Mouse (Mus musculus) megakaryocyte, embryonic 14.5 days (primary cell): Measurements from ENCODE around the gene Pprc1.

Experiments
- FLI1 ChIP-seq: IDR thresholded peaks from 2 replicates; pipeline ENCODE4 v1.6.1; 2012; ENCODE audit warnings: low read length, inconsistent platforms, mixed read lengths
- GATA1 ChIP-seq: IDR thresholded peaks from 3 replicates; pipeline ENCODE4 v1.6.1; 2012; ENCODE audit warnings: mixed read lengths, low read length, inconsistent platforms, borderline replicate concordance

GRCm38 (mm10) chr19:46005680-46006079, 39.0 kb upstream of the Pprc1 start:
- TF ChIP-seq GATA1 (no peak), FLI1 (no peak)
